Mouse (Mus musculus) midbrain, embryonic 15.5 days (tissue): Measurements from ENCODE around the gene Tubgcp2. TPM values are rescaled to one million over a fixed set of nuclear protein-coding genes. Genes with fewer than 3 reads are reported as not detected.

ENCODE experiments used
- ATAC-seq: fragments of 200-750 bp; cut with Nextera tagmentation; replicated peaks from 2 replicates; pipeline ENCODE4 v1.8.0; 2017; ENCODE audit warnings: moderate TSS enrichment
- H3K27ac ChIP-seq: fragments of 300-500 bp; sonication (generic); 2 replicates; pipeline ENCODE4 v1.5.1; 2015; ENCODE audit warnings: mild to moderate bottlenecking, inconsistent platforms
- H3K27me3 ChIP-seq: fragments of 300-500 bp; sonication (generic); replicated peaks from 2 replicates; pipeline ENCODE4 v1.6.1; 2015; ENCODE audit warnings: inconsistent platforms
- H3K36me3 ChIP-seq: fragments of 300-500 bp; sonication (generic); replicated peaks from 2 replicates; pipeline ENCODE4 v1.6.1; 2015; ENCODE audit warnings: inconsistent platforms
- H3K4me1 ChIP-seq: fragments of 300-500 bp; sonication (generic); 2 replicates; pipeline ENCODE4 v1.6.1; 2015; ENCODE audit warnings: inconsistent platforms
- H3K4me2 ChIP-seq: fragments of 300-500 bp; sonication (generic); 2 replicates; pipeline ENCODE4 v1.6.1; 2015; ENCODE audit warnings: inconsistent platforms, mild to moderate bottlenecking, moderate library complexity
- H3K4me3 ChIP-seq: fragments of 300-500 bp; sonication (generic); 2 replicates; pipeline ENCODE4 v1.5.1; 2015; ENCODE audit warnings: mild to moderate bottlenecking, inconsistent platforms
- H3K9ac ChIP-seq: fragments of 300-500 bp; sonication (generic); 2 replicates; pipeline ENCODE4 v1.6.1; 2015; ENCODE audit warnings: mild to moderate bottlenecking, inconsistent platforms
- H3K9me3 ChIP-seq: fragments of 300-500 bp; sonication (generic); 2 replicates; pipeline ENCODE4 v1.6.1; 2016; ENCODE audit warnings: inconsistent platforms
- WGBS: fragments of 180-500 bp; shearing (Covaris S2); methylation state at CpG from one replicate; pipeline ENCODE4 v1.1.7; 2015; ENCODE audit warnings: mixed read lengths; 5-methylcytosine and 5-hydroxymethylcytosine counted together
- polyA plus RNA-seq: library from polyadenylated mRNA; unstranded; fragments of >200 nt; fragmentation: Nextera tagmentation; extraction: Ambion mirVana; gene quantifications from 2 replicates; pipeline ENCODE4 v1.2.1, GENCODE M21; 2015

The Tubgcp2 gene
- polyA plus RNA-seq, 1 experiment from 2014 or later = 61.3 TPM

- no peak overlapping the region for H3K27ac ChIP-seq
- ATAC-seq = no peak
- no peaks in the 10 kb centered on the region for H3K9me3 ChIP-seq
- H3K4me2 ChIP-seq = no peak overlapping the region
- 90% methylated on average over 6 of the region's 6 CpGs for WGBS
- H3K4me1 ChIP-seq = no peaks in the 10 kb centered on the region
- H3K4me3 ChIP-seq = no peak overlapping the region
- H3K27me3 ChIP-seq = no peaks in the 10 kb centered on the region
- no peak overlapping the region for H3K9ac ChIP-seq
- peaks cover 22% of the 10 kb centered on the region for H3K36me3 ChIP-seq
Observed at GRCm38 (mm10) chr7:139993532-139993931, 42.9 kb downstream of the Tubgcp2 start.

- H3K4me1 ChIP-seq = no peaks in the 10 kb centered on the region
- H3K9ac ChIP-seq = no peak within 1 kb of the TSS
- no peak for ATAC-seq
- no peak within 1 kb of the TSS for H3K27ac ChIP-seq
- H3K4me2 ChIP-seq = no peak within 1 kb of the TSS
- no peaks in the 10 kb centered on the region for H3K9me3 ChIP-seq
- H3K36me3 ChIP-seq = peaks cover 10% of the 10 kb centered on the region
- WGBS = 32% methylated on average over 7 of the region's 7 CpGs
- H3K4me3 ChIP-seq = no peak within 1 kb of the TSS
- no peaks in the 10 kb centered on the region for H3K27me3 ChIP-seq
Observed at GRCm38 (mm10) chr7:139992406-139992805, 44.1 kb downstream of the Tubgcp2 start, which contains the start of gene Adam8. TSS of gene Adam8 (minus strand) at chr7:139992562.

- ATAC-seq = no peak
- Histone ChIP-seq H3K4me1 (no peaks in the 10 kb centered on the region), H3K4me2 (no peak overlapping the region), H3K4me3 (no peak overlapping the region), H3K27ac (no peak overlapping the region), H3K27me3 (no peaks in the 10 kb centered on the region), H3K9ac (no peak overlapping the region), H3K36me3 (0 out of 2 replicates have a peak, but pooled peaks cover 4% of the 10 kb centered on the region), H3K9me3 (no peaks in the 10 kb centered on the region)
- 72% methylated on average over 8 of the region's 8 CpGs for WGBS
Observed at GRCm38 (mm10) chr7:139990864-139991394, 45.5 kb downstream of the Tubgcp2 start.

GRCm38 (mm10) chr7:139988272-139988671 lies 48.2 kb downstream of the Tubgcp2 start:
- Histone ChIP-seq H3K9me3 (no peaks in the 10 kb centered on the region), H3K27me3 (no peaks in the 10 kb centered on the region), H3K4me2 (no peak overlapping the region), H3K4me1 (no peaks in the 10 kb centered on the region), H3K36me3 (no peaks in the 10 kb centered on the region), H3K9ac (no peak overlapping the region), H3K4me3 (no peak overlapping the region), H3K27ac (no peak overlapping the region)
- WGBS = 93% methylated on average over 9 of the region's 9 CpGs
- no peak for ATAC-seq

DNA sequence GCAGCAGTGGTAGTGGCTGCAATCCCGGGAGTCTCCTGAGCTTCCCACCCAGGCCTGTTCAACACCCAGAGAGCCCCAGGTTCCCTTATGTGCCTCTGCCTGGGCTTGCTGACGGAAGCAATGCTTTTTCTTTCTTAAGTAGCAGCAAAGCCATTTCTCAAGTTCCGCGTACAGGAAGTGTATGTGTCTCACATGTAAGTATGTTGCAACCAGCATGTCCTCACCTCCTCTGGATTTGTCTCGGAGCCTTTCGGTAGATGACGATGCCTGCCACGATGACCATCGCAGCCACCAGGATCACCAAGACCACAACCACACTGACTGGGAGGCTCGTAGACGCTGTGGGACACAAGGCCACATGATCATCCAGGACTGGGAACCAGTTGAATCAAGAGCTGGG lies 52.0 kb downstream of the Tubgcp2 start:
- H3K27ac ChIP-seq = no peak overlapping the region
- no peaks in the 10 kb centered on the region for H3K36me3 ChIP-seq
- WGBS = 93% methylated on average over 11 of the region's 11 CpGs
- H3K9me3 ChIP-seq = no peaks in the 10 kb centered on the region
- no peaks in the 10 kb centered on the region for H3K4me1 ChIP-seq
- no peak overlapping the region for H3K4me3 ChIP-seq
- no peaks in the 10 kb centered on the region for H3K27me3 ChIP-seq
- no peak overlapping the region for H3K4me2 ChIP-seq
- no peak overlapping the region for H3K9ac ChIP-seq
- no peak for ATAC-seq

DNA sequence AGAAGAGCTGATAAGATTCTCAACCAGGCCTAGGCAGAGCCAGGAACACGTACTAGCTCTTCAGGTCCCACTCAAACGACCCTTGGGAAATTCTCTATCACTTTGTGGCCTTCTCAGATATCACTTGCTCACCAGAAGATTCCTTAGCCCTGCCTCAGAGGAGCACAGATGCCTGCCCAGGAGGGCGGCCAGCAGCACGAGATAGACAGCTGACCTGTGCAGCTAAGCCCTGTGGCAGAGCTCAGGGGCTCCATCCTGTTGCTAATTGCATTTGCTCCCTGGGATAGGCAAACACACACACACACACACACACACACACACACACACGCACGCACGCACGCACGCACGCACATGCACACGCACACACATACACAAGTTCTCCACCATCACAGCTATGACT lies 54.4 kb downstream of the Tubgcp2 start:
- H3K4me1 ChIP-seq = peaks cover 12% of the 10 kb centered on the region
- H3K27me3 ChIP-seq = 0 out of 2 replicates have a peak, but pooled peaks cover 3% of the 10 kb centered on the region
- no peak for ATAC-seq
- no peak overlapping the region for H3K9ac ChIP-seq
- H3K27ac ChIP-seq = no peak overlapping the region
- H3K4me2 ChIP-seq = no peak overlapping the region
- no peaks in the 10 kb centered on the region for H3K36me3 ChIP-seq
- H3K9me3 ChIP-seq = no peaks in the 10 kb centered on the region
- no peak overlapping the region for H3K4me3 ChIP-seq
- WGBS = 85% methylated on average over 11 of the region's 11 CpGs

GRCm38 (mm10) chr7:139980778-139981177 lies 55.7 kb downstream of the Tubgcp2 start:
- Histone ChIP-seq H3K4me2 (no peak overlapping the region), H3K9me3 (no peaks in the 10 kb centered on the region), H3K27ac (no peak overlapping the region), H3K4me1 (peaks cover 12% of the 10 kb centered on the region), H3K9ac (no peak overlapping the region), H3K27me3 (peaks cover 3% of the 10 kb centered on the region; the same call in 1 of the 2 replicates), H3K4me3 (no peak overlapping the region), H3K36me3 (no peaks in the 10 kb centered on the region)
- no peak for ATAC-seq
- 70% methylated on average over 3 of the region's 3 CpGs for WGBS

- peaks cover 3% of the 10 kb centered on the region; the same call in 1 of the 2 replicates for H3K27me3 ChIP-seq
- peak overlapping the region; percentile 55 for H3K27ac ChIP-seq
- peaks cover 12% of the 10 kb centered on the region for H3K4me1 ChIP-seq
- H3K9me3 ChIP-seq = no peaks in the 10 kb centered on the region
- no peaks in the 10 kb centered on the region for H3K36me3 ChIP-seq
- WGBS = 42% methylated on average over 13 of the region's 13 CpGs
- peak; percentile 66 for ATAC-seq
- H3K4me2 ChIP-seq = peak overlapping the region; percentile 92
- H3K4me3 ChIP-seq = peak overlapping the region; percentile 59
- H3K9ac ChIP-seq = peak overlapping the region; percentile 63
Observed at GRCm38 (mm10) chr7:139979011-139979719, 57.3 kb downstream of the Tubgcp2 start.

- peak; percentile 97 for ATAC-seq
- Histone ChIP-seq H3K4me1 (peaks cover 12% of the 10 kb centered on the region), H3K4me3 (peak within 1 kb of the TSS; percentile 59), H3K9me3 (no peaks in the 10 kb centered on the region), H3K4me2 (peak within 1 kb of the TSS; percentile 92), H3K27ac (peak within 1 kb of the TSS; percentile 64), H3K9ac (peak within 1 kb of the TSS; percentile 63), H3K36me3 (no peaks in the 10 kb centered on the region), H3K27me3 (peaks cover 3% of the 10 kb centered on the region; the same call in 1 of the 2 replicates)
- 3% methylated on average over 32 of the region's 32 CpGs for WGBS
Observed at GRCm38 (mm10) chr7:139978278-139978892, 58.1 kb downstream of the Tubgcp2 start, which contains the start of gene 6430531B16Rik. TSS of gene 6430531B16Rik (minus strand) at chr7:139978755.

DNA sequence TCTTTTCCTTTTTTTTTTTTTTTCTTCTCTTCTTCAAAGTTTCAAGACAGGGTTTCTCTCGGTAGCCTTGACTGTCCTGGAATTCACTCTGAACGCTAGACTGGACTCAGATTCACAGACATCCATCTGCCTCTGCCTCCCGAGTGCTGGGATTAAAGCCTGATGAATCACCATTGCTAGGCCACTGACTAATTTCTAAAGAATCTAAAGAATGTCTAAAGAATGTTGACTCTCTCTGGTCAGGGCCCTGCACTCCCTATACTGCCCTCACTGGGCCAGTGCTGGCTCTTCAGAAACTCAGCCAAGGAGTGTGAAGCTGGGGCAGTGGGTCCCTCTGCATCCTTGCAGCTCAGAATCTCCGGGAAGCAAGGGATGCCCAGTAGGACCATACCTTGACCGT lies 61.0 kb downstream of the Tubgcp2 start:
- WGBS = 59% methylated on average over 5 of the region's 5 CpGs
- Histone ChIP-seq H3K9ac (no peak overlapping the region), H3K4me1 (peaks cover 12% of the 10 kb centered on the region), H3K4me3 (no peak overlapping the region), H3K36me3 (no peaks in the 10 kb centered on the region), H3K9me3 (no peaks in the 10 kb centered on the region), H3K4me2 (no peak overlapping the region), H3K27me3 (peaks cover 3% of the 10 kb centered on the region; the same call in 1 of the 2 replicates), H3K27ac (no peak overlapping the region)
- no peak for ATAC-seq

- Histone ChIP-seq H3K9me3 (no peaks in the 10 kb centered on the region), H3K9ac (no peak overlapping the region), H3K4me2 (no peak overlapping the region), H3K4me1 (peaks cover 11% of the 10 kb centered on the region), H3K4me3 (no peak overlapping the region), H3K36me3 (no peaks in the 10 kb centered on the region), H3K27me3 (peaks cover 3% of the 10 kb centered on the region; the same call in 1 of the 2 replicates), H3K27ac (no peak overlapping the region)
- ATAC-seq = no peak
- 87% methylated on average over 10 of the region's 10 CpGs for WGBS
Observed at GRCm38 (mm10) chr7:139974307-139974706, 62.2 kb downstream of the Tubgcp2 start.

GRCm38 (mm10) chr7:139972923-139973331 lies 63.5 kb downstream of the Tubgcp2 start:
- Histone ChIP-seq H3K4me3 (no peak overlapping the region), H3K4me1 (peaks cover under 1% of the 10 kb centered on the region; the same call in 1 of the 2 replicates), H3K36me3 (no peaks in the 10 kb centered on the region), H3K9me3 (no peaks in the 10 kb centered on the region), H3K27ac (no peak overlapping the region), H3K27me3 (peaks cover 12% of the 10 kb centered on the region; the same call in 1 of the 2 replicates), H3K9ac (no peak overlapping the region), H3K4me2 (no peak overlapping the region)
- no peak for ATAC-seq
